Mouse (Mus musculus) E14TG2a.4 (cell line): ENCODE measurements around the gene Gsta1.
"Not testable (repeated sequence)": the region's sequence is repeated elsewhere in the genome, so short reads cannot be mapped to it uniquely, and the experiment has no call there.

Experiments
- CTCF ChIP-seq: conservative IDR thresholded peaks from 2 replicates; pipeline ENCODE4 v1.5.1; 2014; ENCODE audit warnings: low read length
- NANOG ChIP-seq: IDR thresholded peaks from 2 replicates; pipeline ENCODE4 v1.6.1; 2014; ENCODE audit warnings: borderline replicate concordance, low read length, mixed read lengths

- not testable (repeated sequence) for TF ChIP-seq CTCF, NANOG
Measured at GRCm38 (mm10) chr9:78233121-78233695, 2.8 kb downstream of the Gsta1 start.
